1 mouse cellular context compared by ENCODE assay signal in genomic region chr13:89738776-89739695, GRCm38 (mm10).
A peak's percentile ranks its signal among the peaks of the same experiment; 100 is the strongest.
TF ChIP-seq lines count a peak whose summit lies in the region.

No protein-coding gene starts in this region.

TF ChIP-seq in CH12.LX, 34 proteins besides CTCF, POLR2A, EP300 and RAD21 (continued from another document):
- TF ChIP-seq MAX (IDR thresholded peaks at IDR 0.05; ENCODE audit: low read length), result peak; percentile 88
- peak; percentile 82 for TF ChIP-seq UBTF (IDR thresholded peaks at IDR 0.05; ENCODE audit: low read depth, low read length)
- no peak for TF ChIP-seq MEF2A (IDR thresholded peaks at IDR 0.05; ENCODE audit: borderline replicate concordance, low read depth, low read length)
- TF ChIP-seq CHD2 (IDR thresholded peaks at IDR 0.05; ENCODE audit: low read length), result no peak
- no peak for TF ChIP-seq TCF12 (IDR thresholded peaks at IDR 0.05; ENCODE audit: low read depth, low read length)
- no peak for TF ChIP-seq SMC3 (IDR thresholded peaks at IDR 0.05; ENCODE audit: low read depth, low read length)
- TF ChIP-seq TBP (conservative IDR thresholded peaks at IDR 0.05; ENCODE audit: low read depth, low read length), result no peak
- TF ChIP-seq ZKSCAN1 (IDR thresholded peaks at IDR 0.05; ENCODE audit: borderline replicate concordance, low read depth, low read length), result no peak
- TF ChIP-seq ZNF384 (IDR thresholded peaks at IDR 0.05; ENCODE audit: low read depth, low read length), result no peak
- TF ChIP-seq NRF1 (IDR thresholded peaks at IDR 0.05; ENCODE audit: low read depth, low read length), result peak; percentile 41; the same call in 1 of the 2 replicates
- TF ChIP-seq ETS1 (conservative IDR thresholded peaks at IDR 0.05; ENCODE audit: low read depth, low read length), result peak; percentile 58
- TF ChIP-seq USF1 (IDR thresholded peaks at IDR 0.05; ENCODE audit: low read depth, low read length), result peak; percentile 20
- TF ChIP-seq BHLHE40 (IDR thresholded peaks at IDR 0.05; ENCODE audit: low read depth, low read length), result peak; percentile 82
- TF ChIP-seq NELFE (IDR thresholded peaks at IDR 0.05; ENCODE audit: low read depth, low read length), result peak; percentile 32; the same call in 1 of the 2 replicates
- no peak for TF ChIP-seq CHD1 (IDR thresholded peaks at IDR 0.05; ENCODE audit: low read depth, low read length)
- TF ChIP-seq RCOR1 (conservative IDR thresholded peaks at IDR 0.05; ENCODE audit: low read depth, low read length), result no peak
- no peak for TF ChIP-seq MAZ (IDR thresholded peaks at IDR 0.05; ENCODE audit: low read depth, low read length)
- TF ChIP-seq KAT2A (IDR thresholded peaks at IDR 0.05; ENCODE audit: insufficient replicate concordance, low read length), result no peak
- no peak for TF ChIP-seq USF2 (conservative IDR thresholded peaks at IDR 0.05; ENCODE audit: low read depth, low read length)
- 0 out of 2 replicates have a peak, but pooled peaks have one; percentile 12 for TF ChIP-seq ZMIZ1 (IDR thresholded peaks at IDR 0.05; ENCODE audit: low read depth, low read length)
- TF ChIP-seq MAFK (IDR thresholded peaks at IDR 0.05; ENCODE audit: insufficient replicate concordance, low read length), result no peak
- peak; percentile 96 for TF ChIP-seq MXI1 (IDR thresholded peaks at IDR 0.05; ENCODE audit: low read depth, low read length)
- no peak; the same call in 1 of the 2 replicates for TF ChIP-seq SIN3A (IDR thresholded peaks at IDR 0.05; ENCODE audit: low read length)
- no peak for TF ChIP-seq JUND (conservative IDR thresholded peaks at IDR 0.05; ENCODE audit: low read depth, low read length)
- no peak for TF ChIP-seq ZC3H11A (IDR thresholded peaks at IDR 0.05; ENCODE audit: low read depth, low read length)
- TF ChIP-seq E2F4 (IDR thresholded peaks at IDR 0.05; ENCODE audit: insufficient replicate concordance, low read depth, low read length), result no peak
- peak; percentile 84 for TF ChIP-seq MYC (IDR thresholded peaks at IDR 0.05; ENCODE audit: low read depth, low read length)
TF ChIP-seq in CH12.LX: peak in this region for 13.
